Mouse (Mus musculus) spleen, adult 2 months (tissue): ENCODE results near the gene Epyc.
"Not testable (repeated sequence)": the region's sequence is repeated elsewhere in the genome, so short reads cannot be mapped to it uniquely, and the experiment has no call there.

Experiments
- CTCF ChIP-seq: fragments of 200-500 bp; IDR thresholded peaks from 2 replicates; pipeline ENCODE4 v1.5.1; 2011; ENCODE audit warnings: mild to moderate bottlenecking, inconsistent platforms; ENCODE audit not compliant: insufficient read depth, insufficient read length, insufficient replicate concordance; ENCODE audit errors: extremely low read depth
- POLR2A ChIP-seq: fragments of 200-500 bp; IDR thresholded peaks from 2 replicates; pipeline ENCODE4 v1.6.1; 2011; ENCODE audit warnings: low read depth, low read length, inconsistent platforms

GRCm38 (mm10) chr10:97726655-97727054 lies 82.8 kb downstream of the Epyc start, which contains the start of gene C030005K15Rik:
- not testable (repeated sequence) for TF ChIP-seq CTCF, POLR2A
